Mouse (Mus musculus) liver, adult 2 months (tissue): ENCODE results near the gene Ndufa6. TPM values are rescaled to one million over a fixed set of nuclear protein-coding genes. Genes with fewer than 3 reads are reported as not detected.
"Not testable (repeated sequence)": the region's sequence is repeated elsewhere in the genome, so short reads cannot be mapped to it uniquely, and the experiment has no call there.

ENCODE experiments used
- DNase-seq: peaks from one replicate; pipeline ENCODE4 v3.0.0-alpha.2; 2011; ENCODE audit warnings: low read depth, low spot score; ENCODE audit errors: extremely low read depth
- H3K27ac ChIP-seq: fragments of 200-500 bp; replicated peaks from 2 replicates; pipeline ENCODE4 v1.5.1; 2012; ENCODE audit warnings: low read depth, mild to moderate bottlenecking, control low read depth, inconsistent platforms, low read length; ENCODE audit not compliant: insufficient read depth
- H3K27me3 ChIP-seq: fragments of 200-500 bp; 2 replicates; pipeline ENCODE4 v1.6.1; 2012; ENCODE audit warnings: mild to moderate bottlenecking, moderate library complexity, low read length, inconsistent platforms; ENCODE audit not compliant: control insufficient read depth, insufficient read depth
- H3K36me3 ChIP-seq: fragments of 200-500 bp; 2 replicates; pipeline ENCODE4 v1.6.1; 2012; ENCODE audit warnings: low read length, inconsistent platforms; ENCODE audit not compliant: control insufficient read depth, insufficient read depth
- H3K4me1 ChIP-seq: fragments of 200-500 bp; 2 replicates; pipeline ENCODE4 v1.6.1; 2011; ENCODE audit warnings: low read length; ENCODE audit not compliant: control insufficient read depth, insufficient read depth
- H3K4me3 ChIP-seq: fragments of 200-500 bp; 2 replicates; pipeline ENCODE4 v1.5.1; 2011; ENCODE audit warnings: low read depth, mild to moderate bottlenecking, control low read depth, low read length, moderate library complexity; ENCODE audit not compliant: insufficient read depth
- H3K79me2 ChIP-seq: fragments of 200-500 bp; 2 replicates; pipeline ENCODE4 v1.6.1; 2012; ENCODE audit warnings: inconsistent platforms, mild to moderate bottlenecking, low read length, moderate library complexity; ENCODE audit not compliant: control insufficient read depth, insufficient read depth
- H3K9ac ChIP-seq: fragments of 200-500 bp; 2 replicates; pipeline ENCODE4 v1.6.1; 2012; ENCODE audit warnings: low read depth, mild to moderate bottlenecking, control low read depth, inconsistent platforms, low read length
- CTCF ChIP-seq: fragments of 200-500 bp; IDR thresholded peaks from 2 replicates; pipeline ENCODE4 v1.5.1; 2011; ENCODE audit warnings: low read depth, low read length, control low read depth
- POLR2A ChIP-seq: fragments of 200-500 bp; IDR thresholded peaks from 2 replicates; pipeline ENCODE4 v1.6.1; 2011; ENCODE audit warnings: low read length, control low read depth; ENCODE audit not compliant: insufficient read depth; ENCODE audit errors: extremely low read depth
- WGBS: fragments of 180-500 bp; shearing (Covaris S2); methylation state at CpG from one replicate; pipeline ENCODE4 v1.1.7; 2018; 5-methylcytosine and 5-hydroxymethylcytosine counted together
- polyA plus RNA-seq: library from polyadenylated mRNA; depleted of rRNA; stranded (reverse); fragments of >200 nt; gene quantifications from 2 replicates; pipeline ENCODE4 v1.2.3, GENCODE M21; 2012; rRNA removed
- total RNA-seq: library from RNA; depleted of rRNA; stranded (reverse); fragments of >200 nt; gene quantifications from 2 replicates; pipeline ENCODE4 v1.2.3, GENCODE M21; 2014; rRNA removed

Gene Ndufa6
- total RNA-seq (931 and 1,175 TPM in 2 replicates), polyA plus RNA-seq (441 and 456 TPM in 2 replicates)

DNA sequence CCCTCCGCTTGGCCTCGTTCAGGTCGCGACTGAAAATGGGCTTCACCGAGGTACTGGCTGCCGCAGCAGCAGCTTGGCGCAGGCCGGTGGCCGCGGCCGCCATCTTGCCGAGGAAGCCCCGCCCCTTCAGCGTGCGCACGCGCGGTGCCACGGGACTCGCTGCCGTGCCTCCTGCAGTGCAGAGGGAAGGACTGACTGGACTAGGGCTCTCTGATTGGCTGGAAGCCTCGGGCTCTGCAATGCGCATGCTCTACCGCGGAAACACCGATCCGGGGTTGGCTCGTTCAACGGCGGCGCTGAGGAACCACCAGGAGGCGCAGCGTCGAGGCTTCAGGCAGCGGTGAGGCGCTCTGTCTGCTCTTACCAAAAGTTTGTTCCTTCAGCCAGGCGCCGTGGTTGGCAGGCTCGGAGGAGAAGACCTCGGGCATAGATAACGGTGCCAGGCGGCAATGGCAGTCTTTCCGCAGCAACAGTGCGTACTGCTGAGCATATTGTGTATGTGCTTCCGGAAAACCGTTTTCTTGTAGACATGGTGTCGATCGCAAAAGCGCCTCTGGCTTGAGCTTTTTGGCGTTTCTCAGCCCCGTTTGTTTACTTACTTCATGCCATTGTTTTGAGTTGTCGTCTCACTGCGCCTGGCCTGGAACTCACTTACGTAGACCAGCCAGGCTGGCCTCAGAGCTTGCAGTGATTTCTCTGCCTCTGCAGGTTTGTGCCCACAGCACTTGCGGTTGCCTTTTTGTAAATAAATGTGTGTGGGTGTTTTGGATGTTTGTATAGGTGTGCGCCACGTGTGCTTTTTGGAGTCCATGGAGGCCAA, at the start of gene Ndufa6:
Gene Ndufa6, minus strand, starts transcription at position 197 of the 820 bp plus-strand sequence.
- Histone ChIP-seq H3K27me3 (no peaks in the 10 kb centered on the region), H3K79me2 (peaks cover 21% of the 10 kb centered on the region), H3K4me3 (peak within 1 kb of the TSS; percentile 90), H3K27ac (peak within 1 kb of the TSS; percentile 95), H3K9ac (peak within 1 kb of the TSS; percentile 97), H3K4me1 (peaks cover 22% of the 10 kb centered on the region), H3K36me3 (peaks cover 11% of the 10 kb centered on the region)
- under 1% methylated on average over 57 of the region's 57 CpGs for WGBS
- peak; percentile 97 for DNase-seq
- TF ChIP-seq CTCF (peak; percentile 97), POLR2A (peak; percentile 94)

DNA sequence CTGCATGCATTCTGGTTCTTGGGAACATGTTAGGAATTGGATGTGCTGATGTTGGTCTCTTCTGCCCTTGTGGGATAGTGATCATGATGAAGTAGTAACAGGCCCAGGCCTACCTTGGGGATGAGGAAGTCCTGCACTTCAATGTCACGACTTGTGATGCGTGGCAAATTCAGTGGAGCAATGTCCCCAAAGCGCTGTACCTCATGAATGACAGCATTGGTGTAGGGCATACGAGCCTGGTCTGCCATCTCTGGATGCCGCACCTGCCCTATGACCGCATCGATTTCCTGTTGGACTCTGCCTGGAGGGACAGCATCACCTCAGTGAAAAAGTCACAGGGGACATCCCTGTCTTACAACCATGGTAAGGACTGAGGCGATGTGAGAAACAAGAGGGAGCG, 49.5 kb upstream of the Ndufa6 start:
- TF ChIP-seq POLR2A: no peak
- 0 out of 2 replicates have a peak, but pooled peaks have one; percentile 3 for TF ChIP-seq CTCF
- peak; percentile 80 for DNase-seq
- no peak overlapping the region for H3K4me3 ChIP-seq
- peaks cover 18% of the 10 kb centered on the region for H3K36me3 ChIP-seq
- no peaks in the 10 kb centered on the region for H3K27me3 ChIP-seq
- no peak overlapping the region; the same call in 1 of the 2 replicates for H3K9ac ChIP-seq
- peaks cover 7% of the 10 kb centered on the region; the same call in 1 of the 2 replicates for H3K79me2 ChIP-seq
- WGBS: 61% methylated on average over 9 of the region's 9 CpGs
- H3K27ac ChIP-seq: peak overlapping the region; percentile 0; the same call in 1 of the 2 replicates
- peaks cover 32% of the 10 kb centered on the region for H3K4me1 ChIP-seq

DNA sequence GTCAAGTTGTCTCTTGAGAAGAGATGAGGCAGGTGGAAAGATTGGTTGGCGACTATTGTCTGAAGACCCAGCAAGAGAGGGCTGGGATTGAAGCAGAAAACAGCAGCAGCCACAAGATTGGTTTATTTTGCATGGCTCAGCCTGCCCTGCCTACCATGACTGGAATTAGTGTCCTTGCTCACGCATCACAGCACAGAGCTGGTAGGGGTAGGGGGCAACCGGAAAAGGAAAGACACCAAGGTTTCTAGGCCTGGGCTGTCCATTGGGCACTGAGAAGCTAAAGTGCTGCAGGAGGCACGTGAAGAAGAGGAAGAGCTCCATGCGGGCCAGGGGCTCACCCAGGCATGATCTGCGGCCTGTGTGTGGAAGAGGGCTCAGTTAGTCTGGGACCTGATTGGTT, 48.6 kb upstream of the Ndufa6 start:
- TF ChIP-seq CTCF (no peak), POLR2A (no peak)
- Histone ChIP-seq H3K4me3 (no peak overlapping the region), H3K4me1 (peaks cover 28% of the 10 kb centered on the region), H3K79me2 (peaks cover 7% of the 10 kb centered on the region; the same call in 1 of the 2 replicates), H3K36me3 (peaks cover 18% of the 10 kb centered on the region), H3K9ac (no peak overlapping the region), H3K27ac (peak overlapping the region; percentile 70; the same call in 1 of the 2 replicates), H3K27me3 (no peaks in the 10 kb centered on the region)
- 91% methylated on average over 6 of the region's 6 CpGs for WGBS
- DNase-seq: no peak

- no peaks in the 10 kb centered on the region for H3K27me3 ChIP-seq
- peaks cover 7% of the 10 kb centered on the region; the same call in 1 of the 2 replicates for H3K79me2 ChIP-seq
- H3K36me3 ChIP-seq: peaks cover 18% of the 10 kb centered on the region
- H3K4me1 ChIP-seq: peaks cover 24% of the 10 kb centered on the region; the same call in 1 of the 2 replicates
- H3K9ac ChIP-seq: 0 out of 2 replicates have a peak overlapping the region, but pooled peaks have one; percentile 11
- peak; percentile 54 for DNase-seq
- peak overlapping the region; percentile 70 for H3K27ac ChIP-seq
- no peak overlapping the region for H3K4me3 ChIP-seq
- TF ChIP-seq CTCF: no peak
- TF ChIP-seq POLR2A: no peak
Observed at GRCm38 (mm10) chr15:82402106-82402505, 48.0 kb upstream of the Ndufa6 start.

GRCm38 (mm10) chr15:82401516-82401915, 47.4 kb upstream of the Ndufa6 start:
- H3K36me3 ChIP-seq: peaks cover 18% of the 10 kb centered on the region
- peak overlapping the region; percentile 70 for H3K27ac ChIP-seq
- no peaks in the 10 kb centered on the region for H3K27me3 ChIP-seq
- DNase-seq: peak; percentile 79
- H3K4me1 ChIP-seq: peaks cover 26% of the 10 kb centered on the region; the same call in 1 of the 2 replicates
- 16% methylated on average over 2 of the region's 2 CpGs for whole genome bisulfite sequencing
- no peak overlapping the region for H3K9ac ChIP-seq
- TF ChIP-seq POLR2A: no peak
- no peak for TF ChIP-seq CTCF
- no peak overlapping the region for H3K4me3 ChIP-seq
- peaks cover 3% of the 10 kb centered on the region; the same call in 1 of the 2 replicates for H3K79me2 ChIP-seq

GRCm38 (mm10) chr15:82395955-82396354, 41.8 kb upstream of the Ndufa6 start:
- H3K27ac ChIP-seq: peak overlapping the region; percentile 83
- H3K9ac ChIP-seq, H3K27me3 ChIP-seq, H3K4me3 ChIP-seq, H3K36me3 ChIP-seq, H3K79me2 ChIP-seq: not testable (repeated sequence)
- 19% methylated on average over 3 of the region's 3 CpGs for WGBS
- peaks cover 20% of the 10 kb centered on the region for H3K4me1 ChIP-seq
- DNase-seq: peak; percentile 92

DNA sequence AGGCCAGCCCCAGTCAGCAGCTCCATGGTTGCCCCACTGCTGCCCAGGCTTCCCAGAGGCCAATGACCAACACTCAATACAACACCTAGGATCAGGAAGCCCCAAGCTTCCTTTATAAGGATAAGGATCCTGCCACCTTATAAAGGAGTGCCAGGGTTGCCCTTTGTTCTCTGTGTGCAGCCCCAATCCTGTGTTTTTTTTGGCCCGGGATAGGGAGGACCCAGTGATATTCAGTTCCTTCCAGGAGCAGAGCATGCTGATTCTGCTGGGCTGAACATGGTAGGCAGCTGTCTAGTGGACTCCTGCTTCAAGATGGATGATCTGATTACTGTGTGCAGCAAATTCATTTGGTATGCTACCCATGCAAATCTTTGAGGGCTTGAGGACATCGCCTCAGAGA, 39.8 kb upstream of the Ndufa6 start, which contains the start of gene Cyp2d11:
Gene Cyp2d11, minus strand, starts transcription at position 101 of the 400 bp plus-strand sequence.
- not testable (repeated sequence) for H3K79me2 ChIP-seq, H3K27me3 ChIP-seq, H3K9ac ChIP-seq, H3K36me3 ChIP-seq, H3K4me3 ChIP-seq, DNase-seq
- Histone ChIP-seq H3K4me1 (peaks cover 20% of the 10 kb centered on the region), H3K27ac (peak within 1 kb of the TSS; percentile 74)
- 79% methylated on average over 2 of the region's 2 CpGs for WGBS

DNA sequence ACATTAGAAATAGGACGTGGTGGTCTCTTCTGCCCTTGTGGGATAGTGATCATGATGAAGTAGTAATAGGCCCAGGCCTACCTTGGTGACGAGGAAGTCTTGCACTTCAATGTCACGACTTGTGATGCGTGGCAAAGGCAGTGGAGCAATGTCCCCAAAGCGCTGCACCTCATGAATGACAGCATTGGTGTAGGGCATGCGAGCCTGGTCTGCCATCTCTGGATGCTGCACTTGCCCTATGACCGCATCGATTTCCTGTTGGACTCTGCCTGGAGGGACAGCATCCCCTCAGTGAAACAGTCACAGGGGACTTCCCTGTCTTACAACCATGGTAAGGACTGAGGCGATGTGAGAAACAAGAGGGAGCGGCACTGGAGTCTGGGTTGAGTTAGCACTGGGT, 35.8 kb upstream of the Ndufa6 start:
- not testable (repeated sequence) for H3K79me2 ChIP-seq, DNase-seq, H3K4me3 ChIP-seq, H3K36me3 ChIP-seq, H3K27ac ChIP-seq, H3K27me3 ChIP-seq, H3K9ac ChIP-seq
- 85% methylated on average over 10 of the region's 10 CpGs for WGBS
- peaks cover 24% of the 10 kb centered on the region for H3K4me1 ChIP-seq
